Mouse (Mus musculus) kidney, embryonic 16.5 days (tissue): ENCODE data around the gene B430305J03Rik. TPM values are rescaled to one million over a fixed set of nuclear protein-coding genes. Genes with fewer than 3 reads are reported as not detected.

ENCODE experiments used
- ATAC-seq: fragments of 200-750 bp; cut with Nextera tagmentation; 2 replicates; pipeline ENCODE4 v1.8.0; 2017; ENCODE audit warnings: moderate TSS enrichment; ENCODE audit not compliant: low FRiP score, low TSS enrichment
- H3K27ac ChIP-seq: fragments of 300-500 bp; sonication (generic); 2 replicates; pipeline ENCODE4 v1.5.1; 2014; ENCODE audit warnings: low read length
- H3K27me3 ChIP-seq: fragments of 300-500 bp; sonication (generic); 2 replicates; pipeline ENCODE4 v1.6.1; 2014; ENCODE audit warnings: low read length, control low read depth, mixed read lengths; ENCODE audit not compliant: insufficient read depth
- H3K36me3 ChIP-seq: fragments of 300-500 bp; sonication (generic); 2 replicates; pipeline ENCODE4 v1.6.1; 2014; ENCODE audit warnings: low read length, control low read depth, mixed read lengths; ENCODE audit not compliant: insufficient read depth
- H3K4me1 ChIP-seq: fragments of 300-500 bp; sonication (generic); 2 replicates; pipeline ENCODE4 v1.6.1; 2014; ENCODE audit warnings: low read length, control low read depth, mixed read lengths; ENCODE audit not compliant: insufficient read depth
- H3K4me2 ChIP-seq: fragments of 300-500 bp; sonication (generic); replicated peaks from 2 replicates; pipeline ENCODE4 v1.6.1; 2014; ENCODE audit warnings: low read depth, low read length
- H3K4me3 ChIP-seq: fragments of 300-500 bp; sonication (generic); 2 replicates; pipeline ENCODE4 v1.5.1; 2014; ENCODE audit warnings: mild to moderate bottlenecking, low read length
- H3K9ac ChIP-seq: fragments of 300-500 bp; sonication (generic); replicated peaks from 2 replicates; pipeline ENCODE4 v1.6.1; 2014; ENCODE audit warnings: low read length
- H3K9me3 ChIP-seq: fragments of 300-500 bp; sonication (generic); 2 replicates; pipeline ENCODE4 v1.6.1; 2016; ENCODE audit warnings: low read length, control low read depth
- WGBS: fragments of 180-500 bp; shearing (Covaris S2); extraction: QIAGEN DNeasy Blood & Tissue Kit; methylation state at CpG from one replicate; pipeline ENCODE4 v1.1.7; 2014; 5-methylcytosine and 5-hydroxymethylcytosine counted together
- polyA plus RNA-seq: library from polyadenylated mRNA; unstranded; fragments of >200 nt; fragmentation: Nextera tagmentation; extraction: Ambion mirVana; gene quantifications from 2 replicates; pipeline ENCODE4 v1.2.1, GENCODE M21; 2015

The B430305J03Rik gene
- polyA plus RNA-seq, 1 experiment from 2014 or later, result not detected

GRCm38 (mm10) chr3:61320031-61320430, 45.7 kb downstream of the B430305J03Rik start:
- no peaks in the 10 kb centered on the region for H3K9me3 ChIP-seq
- no peak overlapping the region for H3K9ac ChIP-seq
- no peak overlapping the region for H3K4me3 ChIP-seq
- no peaks in the 10 kb centered on the region for H3K36me3 ChIP-seq
- no peak overlapping the region for H3K27ac ChIP-seq
- H3K4me2 ChIP-seq, result no peak overlapping the region
- H3K27me3 ChIP-seq, result no peaks in the 10 kb centered on the region
- 86% methylated on average over 2 of the region's 2 CpGs for WGBS
- no peak for ATAC-seq
- no peaks in the 10 kb centered on the region for H3K4me1 ChIP-seq

- Histone ChIP-seq H3K9me3 (no peaks in the 10 kb centered on the region), H3K36me3 (no peaks in the 10 kb centered on the region), H3K4me1 (no peaks in the 10 kb centered on the region), H3K4me2 (no peak overlapping the region), H3K9ac (no peak overlapping the region), H3K4me3 (no peak overlapping the region), H3K27me3 (no peaks in the 10 kb centered on the region), H3K27ac (no peak overlapping the region)
- no peak for ATAC-seq
- 74% methylated on average over 2 of the region's 2 CpGs for WGBS
These were observed 50.7 kb downstream of the B430305J03Rik start for GRCm38 (mm10) chr3:61315002-61315401.

Other genes with a start within 250 kb of the B430305J03Rik start
- 5.8 and 5.9 TPM in 2 replicates for gene Rap2b, start 4.3 kb downstream of the B430305J03Rik start, polyA plus RNA-seq